Mouse (Mus musculus): ENCODE results near the gene Katnbl1. TPM values are rescaled to one million over a fixed set of nuclear protein-coding genes. Genes with fewer than 3 reads are reported as not detected.
"Not testable (repeated sequence)": the region's sequence is repeated elsewhere in the genome, so short reads cannot be mapped to it uniquely, and the experiment has no call there.

The Katnbl1 gene
- polyA plus RNA-seq, 1 experiment from 2014 or later: 53.6 TPM

- ATAC-seq (replicated peaks; ENCODE audit: low FRiP score): no peak
- WGBS: 89% methylated on average over 4 of the region's 4 CpGs
Measured at GRCm38 (mm10) chr2:112429665-112430064, 50.7 kb downstream of the Katnbl1 start.

GRCm38 (mm10) chr2:112430403-112430802 is 51.4 kb downstream of the Katnbl1 start:
- H3K27me3 ChIP-seq (ENCODE audit: control insufficient read depth, insufficient read depth, low read length): no peaks in the 10 kb centered on the region
- ATAC-seq (replicated peaks; ENCODE audit: low FRiP score): no peak
- H3K36me3 ChIP-seq (ENCODE audit: control insufficient read depth, insufficient read depth, low read length): no peaks in the 10 kb centered on the region
- 79% methylated on average over 5 of the region's 5 CpGs for WGBS
- no peak overlapping the region for H3K27ac ChIP-seq (ENCODE audit: low read depth, low read length)
- H3K4me1 ChIP-seq (replicated peaks; ENCODE audit: control insufficient read depth, insufficient read depth, low read length): no peaks in the 10 kb centered on the region
- H3K4me3 ChIP-seq (ENCODE audit: low read depth, low read length): no peak overlapping the region
- no peak overlapping the region for H3K4me2 ChIP-seq (ENCODE audit: low read depth, low read length, severe bottlenecking)
- no peak for DNase-seq (ENCODE audit: low spot score)
- H3K9ac ChIP-seq (ENCODE audit: low read length): no peak overlapping the region
- no peaks in the 10 kb centered on the region for H3K9me3 ChIP-seq (ENCODE audit: control insufficient read depth, low read length)

More at GRCm38 (mm10) chr2:112429665-112430064, 50.7 kb downstream of the Katnbl1 start:
- Histone ChIP-seq H3K4me1 (replicated peaks; ENCODE audit: control insufficient read depth, insufficient read depth, low read length) (no peaks in the 10 kb centered on the region), H3K4me3 (ENCODE audit: low read depth, low read length) (no peak overlapping the region), H3K9ac (ENCODE audit: low read length) (no peak overlapping the region), H3K9me3 (ENCODE audit: control insufficient read depth, low read length) (no peaks in the 10 kb centered on the region), H3K27ac (ENCODE audit: low read depth, low read length) (no peak overlapping the region), H3K27me3 (ENCODE audit: control insufficient read depth, insufficient read depth, low read length) (no peaks in the 10 kb centered on the region), H3K4me2 (ENCODE audit: low read depth, low read length, severe bottlenecking) (no peak overlapping the region), H3K36me3 (ENCODE audit: control insufficient read depth, insufficient read depth, low read length) (no peaks in the 10 kb centered on the region)
- DNase-seq (ENCODE audit: low spot score): no peak

GRCm38 (mm10) chr2:112432523-112432922 is 53.5 kb downstream of the Katnbl1 start:
- WGBS: 94% methylated on average over 2 of the region's 2 CpGs
- H3K27me3 ChIP-seq (ENCODE audit: control insufficient read depth, insufficient read depth, low read length): no peaks in the 10 kb centered on the region
- ATAC-seq (replicated peaks; ENCODE audit: low FRiP score): no peak

GRCm38 (mm10) chr2:112433359-112433758 is 54.3 kb downstream of the Katnbl1 start:
- ATAC-seq (replicated peaks; ENCODE audit: low FRiP score) (no peak), DNase-seq (ENCODE audit: low spot score) (no peak)
- Histone ChIP-seq H3K4me1 (replicated peaks; ENCODE audit: control insufficient read depth, insufficient read depth, low read length) (no peaks in the 10 kb centered on the region), H3K9me3 (ENCODE audit: control insufficient read depth, low read length) (no peaks in the 10 kb centered on the region), H3K36me3 (ENCODE audit: control insufficient read depth, insufficient read depth, low read length) (no peaks in the 10 kb centered on the region), H3K4me2 (ENCODE audit: low read depth, low read length, severe bottlenecking) (no peak overlapping the region), H3K4me3 (ENCODE audit: low read depth, low read length) (no peak overlapping the region), H3K27me3 (ENCODE audit: control insufficient read depth, insufficient read depth, low read length) (no peaks in the 10 kb centered on the region), H3K9ac (ENCODE audit: low read length) (no peak overlapping the region), H3K27ac (ENCODE audit: low read depth, low read length) (no peak overlapping the region)
- 70% methylated on average over 2 of the region's 2 CpGs for WGBS

More at GRCm38 (mm10) chr2:112432523-112432922, 53.5 kb downstream of the Katnbl1 start:
- no peaks in the 10 kb centered on the region for H3K4me1 ChIP-seq (replicated peaks; ENCODE audit: control insufficient read depth, insufficient read depth, low read length)
- H3K36me3 ChIP-seq (ENCODE audit: control insufficient read depth, insufficient read depth, low read length): no peaks in the 10 kb centered on the region
- H3K4me2 ChIP-seq (ENCODE audit: low read depth, low read length, severe bottlenecking): no peak overlapping the region
- H3K4me3 ChIP-seq (ENCODE audit: low read depth, low read length): no peak overlapping the region
- no peaks in the 10 kb centered on the region for H3K9me3 ChIP-seq (ENCODE audit: control insufficient read depth, low read length)
- H3K27ac ChIP-seq (ENCODE audit: low read depth, low read length): no peak overlapping the region
- no peak overlapping the region for H3K9ac ChIP-seq (ENCODE audit: low read length)
- DNase-seq (ENCODE audit: low spot score): no peak

GRCm38 (mm10) chr2:112436292-112436691 is 57.3 kb downstream of the Katnbl1 start:
- Histone ChIP-seq H3K4me3 (ENCODE audit: low read depth, low read length) (no peak overlapping the region), H3K9ac (ENCODE audit: low read length) (no peak overlapping the region), H3K27ac (ENCODE audit: low read depth, low read length) (no peak overlapping the region), H3K9me3 (ENCODE audit: control insufficient read depth, low read length) (no peaks in the 10 kb centered on the region), H3K36me3 (ENCODE audit: control insufficient read depth, insufficient read depth, low read length) (no peaks in the 10 kb centered on the region), H3K27me3 (ENCODE audit: control insufficient read depth, insufficient read depth, low read length) (no peaks in the 10 kb centered on the region), H3K4me1 (replicated peaks; ENCODE audit: control insufficient read depth, insufficient read depth, low read length) (no peaks in the 10 kb centered on the region), H3K4me2 (ENCODE audit: low read depth, low read length, severe bottlenecking) (no peak overlapping the region)
- DNase-seq (ENCODE audit: low spot score): no peak
- ATAC-seq (replicated peaks; ENCODE audit: low FRiP score): no peak
- WGBS: 80% methylated on average over 4 of the region's 4 CpGs

GRCm38 (mm10) chr2:112437589-112437988 is 58.6 kb downstream of the Katnbl1 start:
- no peak overlapping the region for H3K4me3 ChIP-seq (ENCODE audit: low read depth, low read length)
- H3K9ac ChIP-seq (ENCODE audit: low read length): no peak overlapping the region
- ATAC-seq (replicated peaks; ENCODE audit: low FRiP score) (no peak), DNase-seq (ENCODE audit: low spot score) (no peak)
- H3K27ac ChIP-seq (ENCODE audit: low read depth, low read length): no peak overlapping the region
- H3K4me1 ChIP-seq (replicated peaks; ENCODE audit: control insufficient read depth, insufficient read depth, low read length): no peaks in the 10 kb centered on the region
- WGBS: 89% methylated on average over 2 of the region's 2 CpGs
- H3K4me2 ChIP-seq (ENCODE audit: low read depth, low read length, severe bottlenecking): no peak overlapping the region
- no peaks in the 10 kb centered on the region for H3K9me3 ChIP-seq (ENCODE audit: control insufficient read depth, low read length)
- H3K36me3 ChIP-seq (ENCODE audit: control insufficient read depth, insufficient read depth, low read length): no peaks in the 10 kb centered on the region
- no peaks in the 10 kb centered on the region for H3K27me3 ChIP-seq (ENCODE audit: control insufficient read depth, insufficient read depth, low read length)

GRCm38 (mm10) chr2:112443491-112443890 is 64.5 kb downstream of the Katnbl1 start:
- H3K9me3 ChIP-seq (ENCODE audit: control insufficient read depth, low read length): no peaks in the 10 kb centered on the region
- 70% methylated on average over 2 of the region's 2 CpGs for WGBS
- H3K27me3 ChIP-seq (ENCODE audit: control insufficient read depth, insufficient read depth, low read length): no peaks in the 10 kb centered on the region
- no peak for DNase-seq (ENCODE audit: low spot score)
- H3K36me3 ChIP-seq (ENCODE audit: control insufficient read depth, insufficient read depth, low read length): no peaks in the 10 kb centered on the region
- no peak overlapping the region for H3K4me3 ChIP-seq (ENCODE audit: low read depth, low read length)
- no peak overlapping the region for H3K27ac ChIP-seq (ENCODE audit: low read depth, low read length)
- H3K4me1 ChIP-seq (replicated peaks; ENCODE audit: control insufficient read depth, insufficient read depth, low read length): no peaks in the 10 kb centered on the region
- H3K9ac ChIP-seq (ENCODE audit: low read length): no peak overlapping the region
- no peak overlapping the region for H3K4me2 ChIP-seq (ENCODE audit: low read depth, low read length, severe bottlenecking)
- ATAC-seq (replicated peaks; ENCODE audit: low FRiP score): no peak

- Histone ChIP-seq H3K36me3 (ENCODE audit: control insufficient read depth, insufficient read depth, low read length) (no peaks in the 10 kb centered on the region), H3K27ac (ENCODE audit: low read depth, low read length) (no peak overlapping the region), H3K27me3 (ENCODE audit: control insufficient read depth, insufficient read depth, low read length) (no peaks in the 10 kb centered on the region), H3K4me3 (ENCODE audit: low read depth, low read length) (no peak overlapping the region), H3K4me1 (replicated peaks; ENCODE audit: control insufficient read depth, insufficient read depth, low read length) (no peaks in the 10 kb centered on the region), H3K4me2 (ENCODE audit: low read depth, low read length, severe bottlenecking) (no peak overlapping the region), H3K9ac (ENCODE audit: low read length) (no peak overlapping the region), H3K9me3 (ENCODE audit: control insufficient read depth, low read length) (no peaks in the 10 kb centered on the region)
- ATAC-seq (replicated peaks; ENCODE audit: low FRiP score): no peak
- no peak for DNase-seq (ENCODE audit: low spot score)
Measured at GRCm38 (mm10) chr2:112445511-112445910, 66.5 kb downstream of the Katnbl1 start.

- H3K4me1 ChIP-seq (replicated peaks; ENCODE audit: control insufficient read depth, insufficient read depth, low read length); H3K4me2 ChIP-seq (ENCODE audit: low read depth, low read length, severe bottlenecking); H3K9ac ChIP-seq (ENCODE audit: low read length); H3K27ac ChIP-seq (ENCODE audit: low read depth, low read length); DNase-seq (ENCODE audit: low spot score); H3K36me3 ChIP-seq (ENCODE audit: control insufficient read depth, insufficient read depth, low read length); H3K9me3 ChIP-seq (ENCODE audit: control insufficient read depth, low read length); H3K4me3 ChIP-seq (ENCODE audit: low read depth, low read length); H3K27me3 ChIP-seq (ENCODE audit: control insufficient read depth, insufficient read depth, low read length); ATAC-seq (replicated peaks; ENCODE audit: low FRiP score): not testable (repeated sequence)
- 74% methylated on average over 4 of the region's 4 CpGs for WGBS
Measured at GRCm38 (mm10) chr2:112448046-112448445, 69.0 kb downstream of the Katnbl1 start.

Data from forebrain, embryonic 11.5 days (tissue).